Comparison of ENCODE assay signal across 21 mouse cellular contexts in genomic region chr12:30693540-30693939, GRCm38 (mm10).
A peak's percentile ranks its signal among the peaks of the same experiment; 100 is the strongest.
DNase-seq lines count a peak whose midpoint lies in the region; ATAC-seq and TF ChIP-seq lines count a peak whose summit lies in the region.
"Had no signal": no experiment of that assay in that cellular context is flagged by ENCODE, and none has a peak within 500 bp of the region (broad histone marks: within the 10 kb centered on the region; RNA-seq: fewer than 3 reads in every experiment).

No protein-coding gene starts in this region.

- H3K36me3 ChIP-seq in hindbrain, embryonic 10.5 days = no peaks in the 10 kb centered on the region
- no peaks in the 10 kb centered on the region for H3K36me3 ChIP-seq in hindbrain, postnatal 0 days (ENCODE audit: insufficient read depth, low read length)
- no peaks in the 10 kb centered on the region for H3K36me3 ChIP-seq in embryonic facial prominence, embryonic 11.5 days (replicated peaks; ENCODE audit: control insufficient read depth, insufficient read depth, low read depth, low read length)
- no peaks in the 10 kb centered on the region for H3K36me3 ChIP-seq in limb, embryonic 14.5 days (ENCODE audit: control insufficient read depth, insufficient read depth, low read length)
- H3K36me3 ChIP-seq: embryonic facial prominence, embryonic 13.5 days; hindbrain, embryonic 13.5 days; intestine, embryonic 15.5 days; kidney, embryonic 15.5 days had no signal

- no peak for TF ChIP-seq POLR2A in limb, embryonic 14.5 days (IDR thresholded peaks at IDR 0.05; ENCODE audit: borderline replicate concordance, extremely low read depth, insufficient read depth, insufficient read length)

- WGBS in hindbrain, embryonic 10.5 days = 46% methylated on average over 3 of the region's 3 CpGs
- 64% methylated on average over 3 of the region's 3 CpGs for WGBS in hindbrain, postnatal 0 days
- 27% methylated on average over 3 of the region's 3 CpGs for WGBS in embryonic facial prominence, embryonic 11.5 days
- WGBS in limb, embryonic 14.5 days = 38% methylated on average over 3 of the region's 3 CpGs

- H3K4me3 ChIP-seq in hindbrain, embryonic 10.5 days = no peak overlapping the region
- H3K4me3 ChIP-seq in hindbrain, postnatal 0 days (ENCODE audit: low read length) = no peak overlapping the region
- H3K4me3 ChIP-seq in embryonic facial prominence, embryonic 11.5 days (ENCODE audit: low read depth, low read length) = no peak overlapping the region
- H3K4me3 ChIP-seq in limb, embryonic 14.5 days (replicated peaks; ENCODE audit: low read length) = no peak overlapping the region
- H3K4me3 ChIP-seq: embryonic facial prominence, embryonic 13.5 days; hindbrain, embryonic 13.5 days; intestine, embryonic 15.5 days; kidney, embryonic 15.5 days had no signal

- H3K9me3 ChIP-seq in hindbrain, embryonic 10.5 days = no peaks in the 10 kb centered on the region
- H3K9me3 ChIP-seq in hindbrain, postnatal 0 days (ENCODE audit: low read length) = no peaks in the 10 kb centered on the region
- no peaks in the 10 kb centered on the region for H3K9me3 ChIP-seq in embryonic facial prominence, embryonic 11.5 days (replicated peaks; ENCODE audit: control insufficient read depth, low read length)
- H3K9me3 ChIP-seq in limb, embryonic 14.5 days (ENCODE audit: control insufficient read depth, low read length) = no peaks in the 10 kb centered on the region
- H3K9me3 ChIP-seq: embryonic facial prominence, embryonic 13.5 days; hindbrain, embryonic 13.5 days; intestine, embryonic 15.5 days; kidney, embryonic 15.5 days had no signal

- no peak overlapping the region for H3K9ac ChIP-seq in hindbrain, postnatal 0 days (replicated peaks; ENCODE audit: low read length)
- H3K9ac ChIP-seq in embryonic facial prominence, embryonic 11.5 days (replicated peaks; ENCODE audit: low read length) = no peak overlapping the region
- H3K9ac ChIP-seq in limb, embryonic 14.5 days (ENCODE audit: low read depth, low read length, severe bottlenecking) = no peak overlapping the region
- H3K9ac ChIP-seq: embryonic facial prominence, embryonic 13.5 days; hindbrain, embryonic 13.5 days; intestine, embryonic 15.5 days; kidney, embryonic 15.5 days had no signal

- H3K4me2 ChIP-seq in hindbrain, postnatal 0 days (ENCODE audit: low read depth, low read length) = no peak overlapping the region
- no peak overlapping the region for H3K4me2 ChIP-seq in embryonic facial prominence, embryonic 11.5 days (ENCODE audit: low read depth, low read length)
- H3K4me2 ChIP-seq in limb, embryonic 14.5 days (replicated peaks; ENCODE audit: low read depth, low read length, severe bottlenecking) = no peak overlapping the region
- H3K4me2 ChIP-seq: embryonic facial prominence, embryonic 13.5 days; hindbrain, embryonic 13.5 days; intestine, embryonic 15.5 days; kidney, embryonic 15.5 days had no signal

- no peak overlapping the region for H3K27ac ChIP-seq in hindbrain, embryonic 10.5 days
- no peak overlapping the region for H3K27ac ChIP-seq in hindbrain, postnatal 0 days
- no peak overlapping the region for H3K27ac ChIP-seq in embryonic facial prominence, embryonic 11.5 days (replicated peaks; ENCODE audit: low read depth, low read length)
- H3K27ac ChIP-seq in limb, embryonic 14.5 days (replicated peaks; ENCODE audit: low read depth, low read length) = no peak overlapping the region
- H3K27ac ChIP-seq: embryonic facial prominence, embryonic 13.5 days; hindbrain, embryonic 13.5 days; intestine, embryonic 15.5 days; kidney, embryonic 15.5 days had no signal

- H3K4me1 ChIP-seq in hindbrain, embryonic 10.5 days (replicated peaks) = no peaks in the 10 kb centered on the region; the same call in 1 of the 2 replicates
- H3K4me1 ChIP-seq in hindbrain, postnatal 0 days (ENCODE audit: insufficient read depth, low read length) = no peaks in the 10 kb centered on the region
- H3K4me1 ChIP-seq in embryonic facial prominence, embryonic 11.5 days (ENCODE audit: control insufficient read depth, insufficient read depth, low read length) = no peaks in the 10 kb centered on the region
- H3K4me1 ChIP-seq in limb, embryonic 14.5 days (ENCODE audit: control insufficient read depth, insufficient read depth, low read length) = no peaks in the 10 kb centered on the region
- H3K4me1 ChIP-seq: hindbrain, embryonic 13.5 days; intestine, embryonic 15.5 days; kidney, embryonic 15.5 days had no signal

- H3K27me3 ChIP-seq in hindbrain, embryonic 10.5 days (ENCODE audit: insufficient read depth, poor library complexity, severe bottlenecking) = no peaks in the 10 kb centered on the region
- no peaks in the 10 kb centered on the region for H3K27me3 ChIP-seq in hindbrain, postnatal 0 days (ENCODE audit: insufficient read depth, low read length)
- no peaks in the 10 kb centered on the region for H3K27me3 ChIP-seq in embryonic facial prominence, embryonic 11.5 days (ENCODE audit: control insufficient read depth, insufficient read depth, low read length)
- H3K27me3 ChIP-seq in limb, embryonic 14.5 days (ENCODE audit: control insufficient read depth, insufficient read depth, low read length) = no peaks in the 10 kb centered on the region
- H3K27me3 ChIP-seq: embryonic facial prominence, embryonic 13.5 days; hindbrain, embryonic 13.5 days; intestine, embryonic 15.5 days; kidney, embryonic 15.5 days had no signal

- DNase-seq in hindbrain, embryonic 10.5 days (ENCODE audit: low spot score) = peak; percentile 18
- DNase-seq in hindbrain, postnatal 0 days (ENCODE audit: low spot score) = no peak
- peak; percentile 39 for DNase-seq in adipocyte (ENCODE audit: low spot score)
- DNase-seq in embryonic facial prominence, embryonic 11.5 days (ENCODE audit: low spot score) = peak; percentile 64
- no peak for DNase-seq in limb, embryonic 14.5 days (ENCODE audit: low spot score)
- no peak for DNase-seq in left cerebral cortex, adult 11 months (ENCODE audit: low spot score)
- DNase-seq: adrenal gland, adult 2 months; adrenal gland, postnatal 25 days; cerebellum, adult 2 months; cerebellum, postnatal 10 days; gastrocnemius, postnatal 10 days; heart, postnatal 10 days; heart, postnatal 4 days; kidney, adult 18-20 months had no signal

- TF ChIP-seq CTCF in hindbrain, postnatal 0 days (IDR thresholded peaks at IDR 0.05; ENCODE audit: low read depth) = no peak

- no peak for ATAC-seq in hindbrain, postnatal 0 days
- ATAC-seq in embryonic facial prominence, embryonic 11.5 days (replicated peaks; ENCODE audit: insufficient number of reproducible peaks, low FRiP score, low TSS enrichment, low read depth) = peak; percentile 56
- peak; percentile 41; the same call in 1 of the 2 replicates for ATAC-seq in limb, embryonic 14.5 days (ENCODE audit: low FRiP score, low read depth)
- no peak for ATAC-seq in CD4-positive, CD25-positive, alpha-beta regulatory T cell, adult 4 months
- ATAC-seq: activated CD4-positive, CD25-positive, alpha-beta regulatory T cell, adult 4 months; forebrain, embryonic 14.5 days; intestine, embryonic 15.5 days had no signal

Comparison
In these comparisons a context has a peak if more than half of its experiments do, and no peak if none do; other contexts are left out.
1. DNase-seq: peak in hindbrain, embryonic 10.5 days (single experiment), adipocyte (single experiment) and embryonic facial prominence, embryonic 11.5 days (single experiment); none in hindbrain, postnatal 0 days (single experiment), limb, embryonic 14.5 days (single experiment) and left cerebral cortex, adult 11 months (single experiment).
2. ATAC-seq: peak in embryonic facial prominence, embryonic 11.5 days (single experiment) and limb, embryonic 14.5 days (single experiment); none in hindbrain, postnatal 0 days (single experiment) and CD4-positive, CD25-positive, alpha-beta regulatory T cell, adult 4 months (single experiment).